8 mouse cellular contexts compared by ENCODE assay signal in the genomic region with DNA sequence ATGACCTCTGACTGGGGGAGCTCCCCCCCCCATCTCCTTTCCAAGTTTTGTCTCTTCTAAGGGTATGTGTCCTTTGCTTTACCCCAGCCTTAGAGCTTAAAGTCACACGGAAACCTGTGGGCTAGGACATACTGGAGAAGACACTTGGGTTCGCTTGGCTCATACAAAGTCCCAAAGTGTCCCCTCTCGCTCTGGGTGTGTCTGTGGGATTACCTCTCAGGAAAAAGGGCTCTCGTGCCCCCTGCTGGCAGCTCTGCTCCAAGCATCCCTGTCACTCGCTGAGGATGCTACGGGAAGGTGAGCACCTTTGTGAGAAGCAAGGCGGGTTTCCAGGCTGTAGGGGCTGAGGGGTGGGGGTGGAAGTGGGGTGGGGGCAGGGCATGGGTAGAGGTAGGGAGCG. TPM values are rescaled to one million over a fixed set of nuclear protein-coding genes. Genes with fewer than 3 reads are reported as not detected.
DNase-seq lines count a peak whose midpoint lies in the region.

No protein-coding gene starts in this region.

- peak; percentile 64 to 83 for DNase-seq in adrenal gland, adult (ENCODE audit: inconsistent age in 2 of 2, low spot score in 1 of 2)
- no peak for DNase-seq in adrenal gland, adult 8-10 months
- DNase-seq in adipocyte (ENCODE audit: low spot score), result peak; percentile 78
- peak; percentile 43 for DNase-seq in embryo, embryonic 11.5 days (ENCODE audit: low read depth, low spot score)
- DNase-seq in heart, adult 9 months (ENCODE audit: low spot score in 2 of 2), result peak; percentile 46 to 60
- DNase-seq in kidney, postnatal 36 days, result peak; percentile 73 to 89
- peak; percentile 83 for DNase-seq in lung, postnatal 14 days
- DNase-seq in skeletal muscle tissue, adult 2 months (ENCODE audit: low read depth, low spot score), result peak; percentile 59

RNA-seq across cellular contexts. Expression of gene Arhgap27, which starts 38.3 kb away (rescaled TPM):
- total RNA-seq in adrenal gland, adult 8-10 months (2022), result 10 to 100 TPM; 11.9 to 22.2 (median 15.9) TPM

RNA-seq across cellular contexts. Expression of gene Map3k14, which starts 57.9 kb away (rescaled TPM):
- total RNA-seq in adrenal gland, adult 8-10 months (2022), result 10 to 100 TPM in 1 of 4 experiments, 1 to 10 TPM in 3; 7.1 to 11.8 (median 9.0) TPM
